Mouse (Mus musculus) neural tube, embryonic 15.5 days (tissue): ENCODE results near the gene Trim59. TPM values are rescaled to one million over a fixed set of nuclear protein-coding genes. Genes with fewer than 3 reads are reported as not detected.

Experiments used
- ATAC-seq: fragments of 200-750 bp; cut with Nextera tagmentation; 2 replicates; pipeline ENCODE4 v1.8.0; 2017; ENCODE audit warnings: mild to moderate bottlenecking, moderate TSS enrichment, moderate library complexity; ENCODE audit not compliant: low FRiP score
- H3K27ac ChIP-seq: fragments of 300-500 bp; sonication (generic); replicated peaks from 2 replicates; pipeline ENCODE4 v1.5.1; 2015; ENCODE audit warnings: mild to moderate bottlenecking, inconsistent platforms
- H3K27me3 ChIP-seq: fragments of 300-500 bp; sonication (generic); replicated peaks from 2 replicates; pipeline ENCODE4 v1.6.1; 2015; ENCODE audit warnings: inconsistent platforms
- H3K36me3 ChIP-seq: fragments of 300-500 bp; sonication (generic); 2 replicates; pipeline ENCODE4 v1.6.1; 2015; ENCODE audit warnings: inconsistent platforms
- H3K4me1 ChIP-seq: fragments of 300-500 bp; sonication (generic); 2 replicates; pipeline ENCODE4 v1.6.1; 2015; ENCODE audit warnings: inconsistent platforms
- H3K4me2 ChIP-seq: fragments of 300-500 bp; sonication (generic); 2 replicates; pipeline ENCODE4 v1.6.1; 2015; ENCODE audit warnings: inconsistent platforms, mild to moderate bottlenecking, moderate library complexity
- H3K4me3 ChIP-seq: fragments of 300-500 bp; sonication (generic); replicated peaks from 2 replicates; pipeline ENCODE4 v1.5.1; 2015; ENCODE audit warnings: mild to moderate bottlenecking, inconsistent platforms
- H3K9ac ChIP-seq: fragments of 300-500 bp; sonication (generic); replicated peaks from 2 replicates; pipeline ENCODE4 v1.6.1; 2015; ENCODE audit warnings: mild to moderate bottlenecking, inconsistent platforms
- H3K9me3 ChIP-seq: fragments of 300-500 bp; sonication (generic); replicated peaks from 2 replicates; pipeline ENCODE4 v1.6.1; 2016; ENCODE audit warnings: inconsistent platforms
- WGBS: fragments of 180-500 bp; shearing (Covaris S2); methylation state at CpG from one replicate; pipeline ENCODE4 v1.1.7; 2015; ENCODE audit warnings: mixed read lengths; 5-methylcytosine and 5-hydroxymethylcytosine counted together
- microRNA counts: library from miRNA; unstranded; fragments of <30 nt; microRNA quantifications from one replicate; lab custom pipeline; 2016
- microRNA-seq: library from miRNA; unstranded; fragments of <30 nt; microRNA quantifications from one replicate; pipeline ENCODE4, GENCODE M21; 2017
- polyA plus RNA-seq: library from polyadenylated mRNA; unstranded; fragments of >200 nt; fragmentation: Nextera tagmentation; extraction: Ambion mirVana; gene quantifications from 2 replicates; pipeline ENCODE4 v1.2.1, GENCODE M21; 2015

Trim59 gene
- polyA plus RNA-seq, 1 experiment from 2014 or later: 25.3 TPM

- no peaks in the 10 kb centered on the region for H3K27me3 ChIP-seq
- peak within 1 kb of the TSS; percentile 97 for H3K4me2 ChIP-seq
- no peaks in the 10 kb centered on the region for H3K9me3 ChIP-seq
- H3K36me3 ChIP-seq: no peaks in the 10 kb centered on the region
- H3K4me3 ChIP-seq: peak within 1 kb of the TSS; percentile 95
- WGBS: under 1% methylated on average over 75 of the region's 76 CpGs
- peak; percentile 98 for ATAC-seq
- H3K4me1 ChIP-seq: peaks cover 17% of the 10 kb centered on the region
- H3K9ac ChIP-seq: peak within 1 kb of the TSS; percentile 63
- H3K27ac ChIP-seq: peak within 1 kb of the TSS; percentile 87
Measured at GRCm38 (mm10) chr3:69004437-69005337, 39.9 kb downstream of the Trim59 start, which contains the start of the genes Ift80 and Smc4. Gene Ift80 (minus strand): TSS chr3:69004570. Gene Smc4 (plus strand): TSS chr3:69004738.

DNA sequence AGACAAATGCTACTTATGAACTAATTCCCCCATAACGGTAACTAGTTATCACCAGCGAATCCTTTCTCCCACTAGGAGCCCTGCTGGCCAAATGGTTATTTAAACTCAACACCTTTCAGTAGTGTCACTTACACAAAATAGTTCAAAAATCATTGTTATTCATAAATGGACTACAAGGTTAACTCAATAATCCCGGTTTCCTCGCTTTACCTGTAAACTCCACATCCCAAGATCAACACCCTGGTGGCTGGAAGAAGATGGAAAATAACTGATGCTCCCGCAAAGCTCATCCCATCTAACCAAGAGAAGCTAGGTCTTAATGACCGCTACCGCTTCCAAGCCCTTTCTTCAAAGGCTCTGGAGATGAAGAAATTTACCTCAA, 40.5 kb downstream of the Trim59 start:
- Histone ChIP-seq H3K27me3 (no peaks in the 10 kb centered on the region), H3K36me3 (no peaks in the 10 kb centered on the region), H3K9me3 (no peaks in the 10 kb centered on the region), H3K4me2 (peak overlapping the region; percentile 74), H3K27ac (peak overlapping the region; percentile 87), H3K4me1 (peaks cover 17% of the 10 kb centered on the region), H3K4me3 (peak overlapping the region; percentile 95), H3K9ac (peak overlapping the region; percentile 61)
- under 1% methylated on average over 7 of the region's 7 CpGs for WGBS
- ATAC-seq: peak; percentile 13

GRCm38 (mm10) chr3:69002781-69003180, 41.8 kb downstream of the Trim59 start:
- Histone ChIP-seq H3K4me3 (no peak overlapping the region), H3K9me3 (no peaks in the 10 kb centered on the region), H3K4me2 (no peak overlapping the region), H3K36me3 (no peaks in the 10 kb centered on the region), H3K27ac (no peak overlapping the region), H3K27me3 (no peaks in the 10 kb centered on the region), H3K9ac (no peak overlapping the region), H3K4me1 (peaks cover 17% of the 10 kb centered on the region)
- 92% methylated on average over 4 of the region's 4 CpGs for WGBS
- ATAC-seq: no peak

DNA sequence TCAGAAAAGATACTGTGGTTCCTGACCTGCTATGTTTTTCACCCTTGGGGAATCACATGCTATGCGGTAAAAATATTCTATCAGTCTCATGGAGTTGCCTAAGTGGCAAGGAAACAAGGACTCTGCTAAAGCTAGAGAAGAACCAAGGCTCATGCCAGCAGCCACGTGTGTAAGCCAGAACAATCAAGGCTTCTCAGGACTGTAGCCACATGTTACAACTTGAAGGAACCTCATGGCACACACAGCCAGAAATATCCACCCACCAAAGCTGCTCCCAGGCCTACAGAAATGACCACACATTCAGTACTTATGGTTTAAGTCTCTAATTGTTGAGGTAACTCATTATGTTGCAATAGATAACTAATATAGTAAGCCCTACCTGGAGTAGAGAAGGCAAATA, 58.0 kb downstream of the Trim59 start:
- no peak for ATAC-seq
- WGBS: 87% methylated on average over 2 of the region's 2 CpGs

More for the DNA sequence above, 58.0 kb downstream of the Trim59 start:
- H3K36me3 ChIP-seq: peaks cover 12% of the 10 kb centered on the region
- H3K9me3 ChIP-seq: no peaks in the 10 kb centered on the region
- H3K4me1 ChIP-seq: no peaks in the 10 kb centered on the region
- H3K27me3 ChIP-seq: no peaks in the 10 kb centered on the region
- no peak overlapping the region for H3K4me2 ChIP-seq
- H3K27ac ChIP-seq: no peak overlapping the region
- no peak overlapping the region for H3K9ac ChIP-seq
- no peak overlapping the region for H3K4me3 ChIP-seq

MicroRNAs encoded within 50 kb of the gene (microRNA counts, 519-probe panel; counts per million panel counts)
- microRNA mmu-miR-15b (lab: Ali Mortazavi, UCI): 3,877 counts per million, percentile 91 among the panel's probes with 10 or more counts

Small RNAs within 50 kb of the gene (microRNA-seq; reads per million reads assigned to microRNA genes)
- gene Mir15b (353 reads per million, percentile 69 among the genes with 10 or more reads in this experiment), gene Mir16-2 (195 reads per million, percentile 62 among the genes with 10 or more reads in this experiment)

Other genes starting within 250 kb of the Trim59 start
- 5.1 and 5.3 TPM in 2 replicates for gene 1110032F04Rik, start 175.2 kb downstream of the Trim59 start, polyA plus RNA-seq
- 7.3 and 11.0 TPM in 2 replicates for gene Ift80, start 40.2 kb downstream of the Trim59 start, polyA plus RNA-seq
- gene Smc4, start 40.0 kb downstream of the Trim59 start, polyA plus RNA-seq: 28.3 and 72.3 TPM in 2 replicates
- gene Kpna4, start 82.4 kb upstream of the Trim59 start, polyA plus RNA-seq: 31.8 and 32.0 TPM in 2 replicates
- gene Arl14, start 177.7 kb upstream of the Trim59 start, polyA plus RNA-seq: not detected in 2 replicates